ENCODE assay signal across 8 mouse cellular contexts in the genomic region with DNA sequence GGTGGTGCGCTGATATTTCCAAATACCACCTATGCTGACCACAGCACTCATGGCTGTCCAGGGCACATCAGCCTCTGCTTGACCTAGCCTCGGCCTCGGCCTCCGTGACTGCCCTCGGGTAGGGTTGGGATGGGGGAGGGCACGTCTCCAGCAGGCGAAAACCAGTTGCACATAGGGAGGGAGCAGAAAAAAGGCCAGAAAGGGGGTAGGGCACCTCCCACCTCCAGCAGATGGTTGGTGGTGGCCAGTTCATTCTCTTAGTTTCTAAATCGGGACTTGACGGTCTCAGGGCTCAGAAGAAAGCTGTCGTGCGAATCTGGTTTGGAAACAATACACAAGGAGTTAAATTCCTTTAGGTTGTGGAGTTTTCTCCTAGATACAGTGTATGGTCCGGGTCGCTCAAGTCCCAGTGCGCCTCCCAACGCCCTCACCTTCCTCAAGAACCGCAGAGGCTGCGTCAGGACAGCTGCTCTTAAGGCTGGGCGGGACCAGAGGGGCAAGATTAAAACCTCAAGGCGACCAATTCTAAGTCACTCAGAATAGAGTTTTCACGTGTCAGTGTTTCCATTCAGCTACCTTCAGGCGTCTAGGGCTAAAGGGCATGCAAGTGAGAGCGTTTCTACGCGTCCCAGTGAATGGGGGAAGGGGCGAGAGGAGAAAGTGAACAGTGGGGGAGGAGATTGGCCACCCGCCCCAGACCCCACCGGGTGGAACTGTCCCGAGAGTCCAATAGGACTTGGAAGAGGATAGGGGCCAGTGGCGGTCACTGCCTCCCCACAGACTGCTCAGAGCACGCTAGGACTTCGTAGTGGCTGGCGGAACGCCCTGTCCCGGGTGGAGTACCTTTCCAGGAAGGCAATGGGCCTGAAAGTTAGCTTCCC. TPM values are rescaled to one million over a fixed set of nuclear protein-coding genes. Genes with fewer than 3 reads are reported as not detected.
DNase-seq lines count a peak whose midpoint lies in the region; ATAC-seq and TF ChIP-seq lines count a peak whose summit lies in the region.

No protein-coding gene starts in this region.

- H3K4me1 ChIP-seq in kidney, postnatal 0 days (replicated peaks; ENCODE audit: insufficient read depth, low read length), result 0 out of 2 replicates have a peak, but pooled peaks cover 4% of the 10 kb centered on the region
- peaks cover 18% of the 10 kb centered on the region for H3K4me1 ChIP-seq in embryonic facial prominence, embryonic 13.5 days
- peaks cover 32% of the 10 kb centered on the region for H3K4me1 ChIP-seq in midbrain, embryonic 16.5 days (ENCODE audit: control insufficient read depth, insufficient read depth, low read length)

- no peak overlapping the region for H3K27ac ChIP-seq in kidney, postnatal 0 days
- H3K27ac ChIP-seq in embryonic facial prominence, embryonic 13.5 days, result no peak overlapping the region
- H3K27ac ChIP-seq in layer of hippocampus, adult 2 months, result peak overlapping the region; percentile 88
- peak overlapping the region; percentile 81 for H3K27ac ChIP-seq in midbrain, embryonic 16.5 days (ENCODE audit: low read length)

- no peak for DNase-seq in kidney, postnatal 0 days (ENCODE audit: low spot score)
- no peak for DNase-seq in kidney, adult 11 months
- DNase-seq in layer of hippocampus, adult 2 months (ENCODE audit: low spot score in 2 of 2), result peak in 1 of 2 experiments; percentile 48
- DNase-seq in lung, postnatal 14 days, result no peak
- DNase-seq in T-cell, adult 2 months (ENCODE audit: low spot score), result no peak
- DNase-seq in thymus, postnatal 0 days (ENCODE audit: low spot score), result no peak

- no peaks in the 10 kb centered on the region for H3K36me3 ChIP-seq in kidney, postnatal 0 days (ENCODE audit: insufficient read depth, low read length)
- no peaks in the 10 kb centered on the region for H3K36me3 ChIP-seq in embryonic facial prominence, embryonic 13.5 days
- H3K36me3 ChIP-seq in midbrain, embryonic 16.5 days (ENCODE audit: control insufficient read depth, insufficient read depth, low read length), result no peaks in the 10 kb centered on the region

- peak overlapping the region; percentile 19 for H3K4me2 ChIP-seq in kidney, postnatal 0 days (ENCODE audit: low read length)
- H3K4me2 ChIP-seq in embryonic facial prominence, embryonic 13.5 days, result peak overlapping the region; percentile 55
- peak overlapping the region; percentile 94 for H3K4me2 ChIP-seq in midbrain, embryonic 16.5 days (ENCODE audit: low read length)

- H3K4me3 ChIP-seq in kidney, postnatal 0 days (replicated peaks; ENCODE audit: low read depth, low read length), result peak overlapping the region; percentile 7; the same call in 1 of the 2 replicates
- peak overlapping the region; percentile 32 for H3K4me3 ChIP-seq in embryonic facial prominence, embryonic 13.5 days
- H3K4me3 ChIP-seq in layer of hippocampus, adult 2 months, result peak overlapping the region; percentile 51
- peak overlapping the region; percentile 58 for H3K4me3 ChIP-seq in midbrain, embryonic 16.5 days (ENCODE audit: low read depth, low read length)

- TF ChIP-seq CTCF in kidney, postnatal 0 days (IDR thresholded peaks at IDR 0.05; ENCODE audit: low read depth), result no peak
- TF ChIP-seq CTCF in layer of hippocampus, adult 2 months (conservative IDR thresholded peaks at IDR 0.05), result no peak

- H3K9ac ChIP-seq in kidney, postnatal 0 days (ENCODE audit: low read depth, low read length), result no peak overlapping the region
- no peak overlapping the region for H3K9ac ChIP-seq in embryonic facial prominence, embryonic 13.5 days
- H3K9ac ChIP-seq in midbrain, embryonic 16.5 days (ENCODE audit: low read depth, low read length), result peak overlapping the region; percentile 68

- no peaks in the 10 kb centered on the region for H3K9me3 ChIP-seq in kidney, postnatal 0 days (replicated peaks; ENCODE audit: low read length)
- H3K9me3 ChIP-seq in embryonic facial prominence, embryonic 13.5 days, result no peaks in the 10 kb centered on the region
- H3K9me3 ChIP-seq in midbrain, embryonic 16.5 days (replicated peaks; ENCODE audit: control insufficient read depth, low read length, poor library complexity, severe bottlenecking), result no peaks in the 10 kb centered on the region

- ATAC-seq in kidney, postnatal 0 days (replicated peaks; ENCODE audit: low FRiP score, low read depth), result no peak
- no peak for ATAC-seq in embryonic facial prominence, embryonic 13.5 days (ENCODE audit: insufficient number of reproducible peaks, insufficient read depth, low FRiP score, low TSS enrichment, low read depth)
- ATAC-seq in midbrain, embryonic 16.5 days, result peak; percentile 79

- peaks cover 75% of the 10 kb centered on the region for H3K27me3 ChIP-seq in kidney, postnatal 0 days (ENCODE audit: insufficient read depth, low read length)
- H3K27me3 ChIP-seq in embryonic facial prominence, embryonic 13.5 days, result peaks cover 86% of the 10 kb centered on the region
- H3K27me3 ChIP-seq in midbrain, embryonic 16.5 days (ENCODE audit: control insufficient read depth, insufficient read depth, low read depth, low read length), result no peaks in the 10 kb centered on the region

- 1% methylated on average over 34 of the region's 34 CpGs for WGBS in kidney, postnatal 0 days
- 1% methylated on average over 34 of the region's 34 CpGs for WGBS in embryonic facial prominence, embryonic 13.5 days
- 1% methylated on average over 34 of the region's 34 CpGs for WGBS in midbrain, embryonic 16.5 days

RNA-seq across cellular contexts. Expression of a gene that starts 9.3 kb away (rescaled TPM):
- polyA plus RNA-seq in kidney, postnatal 0 days (2015; fragmentation: Nextera tagmentation; extraction: Ambion mirVana), result not detected in 2 replicates
- polyA plus RNA-seq in embryonic facial prominence, embryonic 13.5 days (2015; fragmentation: Nextera tagmentation; extraction: Ambion mirVana), result 0.39 and 0.72 TPM in 2 replicates
- 1 to 10 TPM; 9.6 to 10.0 TPM for total RNA-seq in layer of hippocampus, adult 2 months (2021)
- polyA plus RNA-seq in midbrain, embryonic 16.5 days (2015; fragmentation: Nextera tagmentation; extraction: Ambion mirVana), result 33.4 and 35.5 TPM in 2 replicates
- not detected in 2 replicates for polyA plus RNA-seq in thymus, postnatal 0 days (2015; fragmentation: Nextera tagmentation; extraction: Ambion mirVana)

Comparison
In these comparisons a context has a peak if more than half of its experiments do, and no peak if none do; other contexts are left out.
1. H3K27ac ChIP-seq: peak in layer of hippocampus, adult 2 months (single experiment) and midbrain, embryonic 16.5 days (single experiment); none in kidney, postnatal 0 days (single experiment) and embryonic facial prominence, embryonic 13.5 days (single experiment).
2. H3K4me2 ChIP-seq: peak in every context shown above with its lines; median percentile 94 in midbrain, embryonic 16.5 days; 55 in embryonic facial prominence, embryonic 13.5 days; 19 in kidney, postnatal 0 days.
3. H3K4me3 ChIP-seq: peak in every context shown above with its lines; median percentile 58 in midbrain, embryonic 16.5 days; 51 in layer of hippocampus, adult 2 months; 32 in embryonic facial prominence, embryonic 13.5 days; 7 in kidney, postnatal 0 days.
4. RNA of a gene that starts 9.3 kb away (polyA plus RNA-seq): 33.4 to 35.5 TPM in midbrain, embryonic 16.5 days; 0.39 to 0.72 TPM in embryonic facial prominence, embryonic 13.5 days, not detected in kidney, postnatal 0 days and not detected in thymus, postnatal 0 days; every median in the first group is over 10 times any median in the second.